Mouse (Mus musculus) neural tube, embryonic 12.5 days (tissue): ENCODE measurements around the gene Tbc1d10c. TPM values are rescaled to one million over a fixed set of nuclear protein-coding genes. Genes with fewer than 3 reads are reported as not detected.
A peak's percentile ranks its signal among the peaks of the same experiment; 100 is the strongest.

Experiments used
- ATAC-seq: fragments of 200-750 bp; cut with Nextera tagmentation; 2 replicates; pipeline ENCODE4 v1.8.0; 2017; ENCODE audit warnings: low read depth, mild to moderate bottlenecking, moderate TSS enrichment, moderate library complexity; ENCODE audit not compliant: low FRiP score
- H3K27ac ChIP-seq: fragments of 300-500 bp; sonication (generic); 2 replicates; pipeline ENCODE4 v1.5.1; 2016
- H3K27me3 ChIP-seq: fragments of 300-500 bp; sonication (generic); replicated peaks from 2 replicates; pipeline ENCODE4 v1.6.1; 2016; ENCODE audit warnings: mild to moderate bottlenecking
- H3K36me3 ChIP-seq: fragments of 300-500 bp; sonication (generic); 2 replicates; pipeline ENCODE4 v1.6.1; 2016; ENCODE audit warnings: mild to moderate bottlenecking
- H3K4me1 ChIP-seq: fragments of 300-500 bp; sonication (generic); 2 replicates; pipeline ENCODE4 v1.6.1; 2016
- H3K4me2 ChIP-seq: fragments of 300-500 bp; sonication (generic); replicated peaks from 2 replicates; pipeline ENCODE4 v1.6.1; 2016; ENCODE audit warnings: mild to moderate bottlenecking
- H3K4me3 ChIP-seq: fragments of 300-500 bp; sonication (generic); 2 replicates; pipeline ENCODE4 v1.5.1; 2016
- H3K9ac ChIP-seq: fragments of 300-500 bp; sonication (generic); 2 replicates; pipeline ENCODE4 v1.6.1; 2016; ENCODE audit warnings: mild to moderate bottlenecking
- H3K9me3 ChIP-seq: fragments of 300-500 bp; sonication (generic); 2 replicates; pipeline ENCODE4 v1.6.1; 2016; ENCODE audit warnings: mild to moderate bottlenecking
- WGBS: fragments of 180-500 bp; shearing (Covaris S2); methylation state at CpG from one replicate; pipeline ENCODE4 v1.1.7; 2016; 5-methylcytosine and 5-hydroxymethylcytosine counted together
- polyA plus RNA-seq: library from polyadenylated mRNA; unstranded; fragments of >200 nt; fragmentation: Nextera tagmentation; extraction: Ambion mirVana; gene quantifications from 2 replicates; pipeline ENCODE4 v1.2.1, GENCODE M21; 2016

Tbc1d10c gene
- polyA plus RNA-seq, 1 experiment from 2014 or later: 1.1 TPM

DNA sequence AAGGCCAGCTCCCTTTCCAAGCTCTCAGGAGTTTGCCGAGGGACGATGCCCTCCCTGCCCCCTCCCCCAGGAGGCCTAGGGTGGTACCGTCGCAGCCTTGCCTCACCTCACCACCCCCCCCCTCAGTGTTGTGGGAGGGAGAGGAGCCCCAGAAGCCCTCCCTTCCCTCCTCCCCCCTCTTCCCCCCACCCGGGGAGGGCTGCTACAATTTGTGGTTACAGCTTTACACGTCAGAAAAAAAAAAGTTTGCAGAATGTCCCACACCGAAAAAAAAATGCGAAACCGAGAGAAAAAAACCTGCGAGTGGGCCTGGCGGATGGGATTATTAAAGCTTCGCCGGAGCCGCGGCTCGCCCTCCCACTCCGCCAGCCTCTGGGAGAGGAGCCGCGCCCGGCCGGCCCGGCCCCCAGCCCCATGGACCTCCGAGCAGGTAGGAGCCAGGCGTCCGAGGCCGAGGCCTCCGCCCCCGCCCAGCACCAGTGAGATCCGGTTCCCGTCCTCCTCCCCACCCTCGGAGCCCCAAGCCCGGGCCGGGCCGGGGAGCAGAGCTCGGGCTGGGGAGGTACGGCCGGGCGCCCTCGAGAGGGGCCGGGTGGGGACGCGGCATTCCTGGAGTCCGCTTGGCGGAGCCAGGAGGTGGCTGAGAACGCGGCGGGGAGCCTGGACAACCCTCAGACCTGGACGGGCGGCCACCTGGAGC, 23.1 kb upstream of the Tbc1d10c start, which contains the start of the genes Clcf1 and AC109138.7:
Gene Clcf1 (plus strand): TSS at position 168 of the 700 bp plus-strand sequence.
Gene AC109138.7 (plus strand): TSS at position 287 of the 700 bp plus-strand sequence.
- Histone ChIP-seq H3K4me3 (peak within 1 kb of the TSS; percentile 56), H3K4me2 (peak within 1 kb of the TSS; percentile 98), H3K9me3 (no peaks in the 10 kb centered on the region), H3K27ac (no peak within 1 kb of the TSS), H3K4me1 (peaks cover 31% of the 10 kb centered on the region), H3K27me3 (peaks cover 74% of the 10 kb centered on the region), H3K9ac (peak within 1 kb of the TSS; percentile 68), H3K36me3 (no peaks in the 10 kb centered on the region)
- under 1% methylated on average over 48 of the region's 49 CpGs for WGBS
- peak; percentile 59 for ATAC-seq

DNA sequence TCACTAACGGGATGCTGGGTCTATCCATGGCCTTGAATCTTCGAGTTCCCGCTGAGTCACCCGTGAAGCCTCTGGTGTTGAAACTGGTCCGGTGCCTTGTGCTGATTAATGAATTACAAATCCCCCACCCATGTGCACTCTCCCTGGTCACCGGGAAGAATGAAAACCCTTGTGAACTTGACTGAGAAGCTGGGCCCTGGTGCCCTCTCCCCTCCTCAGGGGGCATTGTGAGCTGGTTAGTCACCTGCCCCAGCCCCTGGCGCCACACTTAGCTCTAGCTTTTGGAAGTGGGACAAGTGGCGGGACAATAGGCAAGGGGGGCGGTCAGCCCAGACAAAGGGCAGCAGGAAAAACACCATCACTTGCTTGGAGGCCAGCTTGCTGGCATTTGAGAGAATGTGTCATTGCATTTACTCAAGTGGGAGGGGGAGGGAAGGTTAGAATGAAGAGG, 22.5 kb upstream of the Tbc1d10c start:
- H3K9me3 ChIP-seq: no peaks in the 10 kb centered on the region
- H3K9ac ChIP-seq: 0 out of 2 replicates have a peak overlapping the region, but pooled peaks have one; percentile 68
- 5% methylated on average over 9 of the region's 9 CpGs for WGBS
- no peak overlapping the region for H3K27ac ChIP-seq
- H3K36me3 ChIP-seq: no peaks in the 10 kb centered on the region
- peaks cover 31% of the 10 kb centered on the region for H3K4me1 ChIP-seq
- H3K27me3 ChIP-seq: peaks cover 78% of the 10 kb centered on the region
- peak overlapping the region; percentile 98 for H3K4me2 ChIP-seq
- H3K4me3 ChIP-seq: no peak overlapping the region
- ATAC-seq: no peak

DNA sequence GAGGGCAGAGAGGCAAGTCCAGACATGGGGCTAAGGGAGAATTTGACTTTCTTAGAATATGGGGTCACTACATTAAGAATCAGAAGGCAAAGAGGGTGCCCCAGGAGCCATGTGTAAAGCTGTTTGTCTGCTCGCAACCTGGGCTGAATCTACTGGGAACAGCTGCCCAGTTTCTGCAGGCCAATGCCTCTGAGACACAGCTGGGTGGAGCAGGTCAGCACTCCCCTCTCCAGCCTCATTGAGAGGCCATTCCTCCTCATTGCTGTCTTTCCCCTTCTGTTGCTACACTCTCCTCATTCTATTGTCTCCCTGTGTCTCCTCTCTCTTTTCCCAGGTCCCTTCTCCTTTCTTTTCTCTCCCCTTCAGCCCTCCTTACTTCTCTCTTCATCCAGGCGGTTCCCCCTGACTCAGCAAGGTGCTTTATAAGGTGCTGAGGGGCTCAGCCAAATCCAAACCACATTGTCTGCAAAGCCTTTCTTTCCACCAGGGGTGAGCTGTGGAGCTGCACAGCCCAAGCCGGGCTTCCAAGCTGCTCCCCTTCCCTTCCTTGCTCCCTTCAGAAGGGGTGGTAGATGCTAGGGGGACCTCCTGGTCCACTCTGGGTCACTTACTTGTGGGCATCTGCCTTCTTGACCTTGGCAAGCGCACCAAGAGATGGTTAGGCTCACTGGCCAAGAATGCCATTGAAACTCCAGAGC, 21.0 kb upstream of the Tbc1d10c start:
- H3K27ac ChIP-seq: no peak overlapping the region
- 30% methylated on average over 4 of the region's 4 CpGs for WGBS
- peaks cover 31% of the 10 kb centered on the region for H3K4me1 ChIP-seq
- H3K9me3 ChIP-seq: no peaks in the 10 kb centered on the region
- no peak overlapping the region for H3K4me3 ChIP-seq
- peaks cover 65% of the 10 kb centered on the region for H3K27me3 ChIP-seq
- no peak overlapping the region for H3K9ac ChIP-seq
- H3K4me2 ChIP-seq: no peak overlapping the region
- no peaks in the 10 kb centered on the region for H3K36me3 ChIP-seq
- no peak for ATAC-seq

DNA sequence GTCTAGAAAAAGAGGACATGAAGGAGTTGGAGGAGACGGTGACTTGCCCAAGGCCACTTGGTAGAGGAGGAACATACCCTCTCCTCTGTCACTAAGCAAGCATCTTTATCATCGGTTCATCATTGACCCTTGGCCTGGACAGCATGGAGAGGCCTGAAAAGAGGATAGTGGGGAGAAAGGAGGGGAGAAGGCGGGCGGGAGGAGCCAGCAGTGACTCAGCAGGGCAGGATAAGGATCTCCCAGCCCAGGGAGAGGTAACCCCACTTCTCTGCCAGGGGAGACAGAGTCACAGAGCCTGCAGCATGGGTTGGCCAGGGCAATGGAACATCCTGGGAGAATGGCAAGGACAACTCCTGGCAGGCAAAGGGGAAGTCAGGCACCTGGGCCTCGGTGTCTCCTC, 17.5 kb upstream of the Tbc1d10c start:
- Histone ChIP-seq H3K27me3 (peaks cover 30% of the 10 kb centered on the region), H3K36me3 (no peaks in the 10 kb centered on the region), H3K27ac (no peak overlapping the region), H3K9me3 (no peaks in the 10 kb centered on the region), H3K4me2 (no peak overlapping the region), H3K4me1 (peaks cover 2% of the 10 kb centered on the region), H3K4me3 (no peak overlapping the region), H3K9ac (no peak overlapping the region)
- no peak for ATAC-seq
- WGBS: 76% methylated on average over 5 of the region's 5 CpGs

DNA sequence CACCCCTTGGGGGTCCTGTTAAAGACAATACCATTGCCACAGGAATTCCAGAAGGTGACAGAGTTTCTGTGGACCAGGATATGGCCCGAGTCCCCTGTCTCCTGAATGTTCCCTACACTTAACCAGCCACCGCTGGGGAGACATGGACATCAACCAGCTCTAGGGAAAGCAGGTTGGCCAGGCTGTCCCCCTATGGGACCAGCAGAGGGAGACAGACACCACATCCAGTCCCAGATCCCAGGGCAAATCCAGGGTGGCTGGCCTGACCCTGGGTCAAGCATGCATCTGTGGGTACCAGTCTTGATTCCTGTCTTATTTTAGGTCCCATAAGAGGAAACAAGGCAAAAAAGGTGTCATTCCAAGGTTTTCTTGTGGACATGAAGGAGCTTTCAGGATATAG, 15.9 kb upstream of the Tbc1d10c start:
- WGBS: 3% methylated on average over 2 of the region's 2 CpGs
- peaks cover 5% of the 10 kb centered on the region for H3K4me1 ChIP-seq
- H3K9ac ChIP-seq: no peak overlapping the region
- H3K9me3 ChIP-seq: no peaks in the 10 kb centered on the region
- no peak for ATAC-seq
- H3K27ac ChIP-seq: no peak overlapping the region
- H3K27me3 ChIP-seq: peaks cover 15% of the 10 kb centered on the region
- H3K4me3 ChIP-seq: no peak overlapping the region
- no peak overlapping the region for H3K4me2 ChIP-seq
- H3K36me3 ChIP-seq: no peaks in the 10 kb centered on the region

DNA sequence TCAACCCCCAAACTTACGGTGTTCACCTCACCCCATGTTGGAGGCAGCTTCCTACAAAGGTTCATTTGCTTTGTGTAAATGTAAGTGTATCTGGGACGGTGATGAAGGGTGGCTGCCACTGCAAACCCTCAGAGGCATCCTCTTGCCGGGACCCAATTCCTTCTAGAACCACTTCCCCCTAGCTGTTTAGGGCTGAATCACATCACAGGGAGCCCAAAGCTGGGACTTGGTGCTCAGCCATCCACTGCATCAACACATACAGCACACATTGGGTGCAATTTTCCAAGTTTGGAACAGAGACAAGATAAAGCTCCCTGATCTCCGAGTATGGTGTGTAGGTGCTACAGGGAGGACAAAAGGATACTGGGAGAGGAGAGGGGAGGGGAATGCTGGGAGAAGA, 13.8 kb upstream of the Tbc1d10c start:
- Histone ChIP-seq H3K4me1 (peaks cover 20% of the 10 kb centered on the region), H3K4me2 (no peak overlapping the region), H3K9ac (no peak overlapping the region), H3K27ac (no peak overlapping the region), H3K9me3 (no peaks in the 10 kb centered on the region), H3K36me3 (no peaks in the 10 kb centered on the region), H3K27me3 (0 out of 2 replicates have a peak, but pooled peaks cover 4% of the 10 kb centered on the region), H3K4me3 (no peak overlapping the region)
- WGBS: 75% methylated on average over 4 of the region's 4 CpGs
- no peak for ATAC-seq

DNA sequence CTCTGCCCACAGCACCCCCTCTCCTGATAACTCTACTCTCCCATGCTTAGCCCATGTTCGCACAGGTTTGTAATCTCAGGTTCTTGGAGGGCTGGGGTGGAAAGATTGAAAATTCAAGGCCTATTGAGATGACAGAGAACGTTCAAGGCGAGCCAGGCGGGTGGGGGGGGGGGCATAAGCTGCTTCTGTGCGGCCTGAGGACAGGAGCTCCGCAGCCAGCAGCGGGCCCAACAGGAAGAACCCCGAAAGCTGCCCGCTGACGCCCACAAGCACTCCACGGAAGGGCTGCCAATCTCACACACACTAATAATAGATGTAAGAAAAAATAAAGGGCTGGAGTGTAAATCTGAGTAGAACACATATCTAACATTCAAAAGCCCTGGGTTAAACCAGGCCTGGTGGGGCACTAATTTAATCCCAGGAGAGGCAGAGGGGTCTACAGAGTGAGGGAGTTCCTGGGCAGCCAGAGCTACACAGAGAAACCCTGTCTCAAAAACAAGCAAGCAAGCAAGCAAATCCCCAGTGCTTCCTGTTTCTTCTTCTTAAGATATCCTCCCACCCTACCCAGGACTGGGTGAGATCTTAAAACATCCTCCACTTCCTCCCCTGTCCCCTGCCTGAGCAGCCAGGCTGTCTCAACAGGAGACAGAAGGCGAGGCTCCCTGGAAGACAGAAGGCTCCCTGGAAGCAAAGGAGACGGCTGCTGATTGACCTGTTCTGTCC, 12.7 kb upstream of the Tbc1d10c start:
- ATAC-seq: no peak
- H3K4me1 ChIP-seq: peaks cover 20% of the 10 kb centered on the region
- H3K27me3 ChIP-seq: 0 out of 2 replicates have a peak, but pooled peaks cover under 1% of the 10 kb centered on the region
- 71% methylated on average over 13 of the region's 13 CpGs for WGBS
- no peak overlapping the region for H3K27ac ChIP-seq
- no peak overlapping the region for H3K4me3 ChIP-seq
- 0 out of 2 replicates have a peak, but pooled peaks cover 3% of the 10 kb centered on the region for H3K36me3 ChIP-seq
- no peak overlapping the region for H3K4me2 ChIP-seq
- no peaks in the 10 kb centered on the region for H3K9me3 ChIP-seq
- no peak overlapping the region for H3K9ac ChIP-seq

DNA sequence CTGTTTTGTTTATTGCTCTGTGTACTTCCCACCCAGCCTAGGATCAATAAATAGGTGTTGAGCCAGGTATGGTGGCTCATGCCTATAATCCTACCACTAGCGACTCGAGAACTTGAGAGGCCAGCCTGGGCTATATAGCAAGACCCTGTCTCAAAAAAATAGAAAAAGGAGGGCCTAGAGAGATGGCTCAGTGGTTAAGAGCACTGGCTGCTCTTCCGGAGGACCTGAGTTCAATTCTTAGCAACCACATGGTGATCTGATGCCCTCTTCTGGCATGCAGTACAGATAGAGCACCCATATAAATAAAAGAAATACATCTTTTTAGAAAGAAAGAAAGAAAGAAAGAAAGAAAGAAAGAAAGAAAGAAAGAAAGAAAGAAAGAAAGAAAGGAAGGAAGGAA, 12.1 kb upstream of the Tbc1d10c start:
- H3K4me3 ChIP-seq: no peak overlapping the region

DNA sequence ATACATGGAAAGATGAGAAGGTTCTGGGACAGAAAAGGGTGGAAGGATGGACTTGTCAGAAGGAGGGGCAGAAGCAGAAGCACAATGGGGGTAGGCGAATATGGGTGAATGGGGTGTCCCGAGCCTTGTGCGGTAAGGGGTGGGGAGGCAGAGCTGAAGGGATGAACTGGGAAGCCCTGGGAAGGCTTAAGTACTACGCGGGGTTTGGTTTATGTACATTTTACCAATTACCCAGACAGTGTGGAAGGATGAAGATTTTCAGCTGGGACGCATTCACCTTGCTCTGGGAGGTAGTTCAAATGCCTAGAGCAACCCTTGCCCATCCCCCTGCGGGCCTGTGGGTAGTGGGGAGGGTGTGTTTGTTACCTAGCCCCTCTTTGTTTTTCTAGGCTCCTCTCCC, 11.1 kb upstream of the Tbc1d10c start:
- no peak overlapping the region for H3K27ac ChIP-seq
- peak overlapping the region; percentile 63 for H3K4me3 ChIP-seq
- H3K36me3 ChIP-seq: peaks cover 10% of the 10 kb centered on the region; the same call in 1 of the 2 replicates
- no peaks in the 10 kb centered on the region for H3K9me3 ChIP-seq
- H3K4me2 ChIP-seq: peak overlapping the region; percentile 88
- H3K27me3 ChIP-seq: no peaks in the 10 kb centered on the region
- ATAC-seq: peak; percentile 7; the same call in 1 of the 2 replicates
- peak overlapping the region; percentile 60 for H3K9ac ChIP-seq
- 33% methylated on average over 7 of the region's 7 CpGs for WGBS
- H3K4me1 ChIP-seq: peaks cover 20% of the 10 kb centered on the region

More for the DNA sequence above, 12.1 kb upstream of the Tbc1d10c start:
- no peak for ATAC-seq
- H3K9ac ChIP-seq: no peak overlapping the region
- peaks cover 20% of the 10 kb centered on the region for H3K4me1 ChIP-seq
- H3K27me3 ChIP-seq: no peaks in the 10 kb centered on the region
- 0 out of 2 replicates have a peak overlapping the region, but pooled peaks have one; percentile 88 for H3K4me2 ChIP-seq
- 0 out of 2 replicates have a peak, but pooled peaks cover 3% of the 10 kb centered on the region for H3K36me3 ChIP-seq
- no peak overlapping the region for H3K27ac ChIP-seq
- H3K9me3 ChIP-seq: no peaks in the 10 kb centered on the region
- WGBS: 61% methylated on average over 3 of the region's 3 CpGs

DNA sequence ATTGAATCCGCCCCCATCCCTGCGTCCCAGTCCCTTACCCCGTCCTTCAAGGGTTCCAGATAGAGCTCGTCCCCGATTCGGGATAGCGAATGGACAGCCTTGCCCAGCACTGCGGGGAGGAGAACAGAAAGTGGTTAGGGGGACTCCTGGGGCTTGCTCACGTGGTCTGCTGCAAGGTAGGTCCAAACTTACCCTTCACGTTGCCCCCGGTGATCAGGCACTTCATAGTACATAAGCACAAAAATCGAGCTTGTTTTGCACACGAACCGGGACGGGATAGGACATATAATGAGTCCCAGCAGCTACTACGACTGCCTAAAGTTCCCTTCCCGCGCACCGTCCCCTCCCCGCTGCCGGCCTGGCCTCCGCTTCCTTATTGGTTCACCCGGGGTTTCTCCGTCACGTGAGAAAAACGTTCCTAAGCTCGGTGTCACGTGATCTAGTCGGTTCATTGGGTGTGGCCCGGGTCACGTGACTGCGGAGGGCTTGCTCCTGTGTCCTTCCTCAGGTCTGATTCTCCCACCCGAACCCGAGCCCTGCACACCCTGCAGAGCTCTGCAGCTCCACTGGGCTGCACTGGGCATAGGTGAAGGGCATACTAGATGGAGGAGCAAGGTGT, 10.3 kb upstream of the Tbc1d10c start, which contains the start of gene Rad9a:
Gene Rad9a (minus strand): TSS at position 372 of the 619 bp plus-strand sequence.
- Histone ChIP-seq H3K36me3 (peaks cover 17% of the 10 kb centered on the region), H3K4me2 (peak within 1 kb of the TSS; percentile 88), H3K9ac (peak within 1 kb of the TSS; percentile 65), H3K27ac (no peak within 1 kb of the TSS), H3K4me3 (peak within 1 kb of the TSS; percentile 63), H3K27me3 (no peaks in the 10 kb centered on the region), H3K4me1 (peaks cover 24% of the 10 kb centered on the region), H3K9me3 (no peaks in the 10 kb centered on the region)
- under 1% methylated on average over 34 of the region's 34 CpGs for WGBS
- ATAC-seq: peak; percentile 82

DNA sequence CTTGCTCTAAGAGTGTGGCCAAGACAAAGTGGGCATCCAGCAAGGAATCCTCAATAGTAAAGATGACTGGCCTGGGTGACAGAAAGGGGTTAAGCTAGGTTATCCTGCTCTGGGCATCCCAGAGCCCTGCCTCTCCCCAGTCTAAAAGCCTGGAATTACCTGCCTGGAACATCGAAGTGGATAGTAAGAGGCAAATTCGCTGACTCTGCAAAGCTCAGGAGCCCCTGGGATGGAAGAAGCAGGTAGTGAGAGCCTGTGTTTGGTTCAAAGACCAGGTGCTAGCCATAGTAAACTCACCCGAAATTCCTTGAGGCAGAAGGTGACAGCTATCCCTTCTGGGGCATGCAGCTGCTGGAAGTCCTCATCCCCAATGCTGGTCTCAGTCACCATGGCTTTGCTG, 6.1 kb upstream of the Tbc1d10c start:
- Histone ChIP-seq H3K36me3 (peaks cover 50% of the 10 kb centered on the region), H3K27me3 (no peaks in the 10 kb centered on the region), H3K9ac (no peak overlapping the region), H3K9me3 (no peaks in the 10 kb centered on the region), H3K27ac (no peak overlapping the region), H3K4me3 (no peak overlapping the region), H3K4me2 (no peak overlapping the region), H3K4me1 (peaks cover 35% of the 10 kb centered on the region)
- whole genome bisulfite sequencing: 74% methylated on average over 3 of the region's 3 CpGs
- ATAC-seq: no peak
